Mouse (Mus musculus) urinary bladder, postnatal 4 days (tissue): Measurements from ENCODE around the gene Usp47.
"Not testable (repeated sequence)": the region's sequence is repeated elsewhere in the genome, so short reads cannot be mapped to it uniquely, and the experiment has no call there.

Experiments
- DNase-seq, 2 experiments: peaks; one replicate each; pipeline ENCODE4 v3.0.0; 2021 to 2022; ENCODE audit warnings: low spot score in 2 of 2

The Usp47 gene

DNA sequence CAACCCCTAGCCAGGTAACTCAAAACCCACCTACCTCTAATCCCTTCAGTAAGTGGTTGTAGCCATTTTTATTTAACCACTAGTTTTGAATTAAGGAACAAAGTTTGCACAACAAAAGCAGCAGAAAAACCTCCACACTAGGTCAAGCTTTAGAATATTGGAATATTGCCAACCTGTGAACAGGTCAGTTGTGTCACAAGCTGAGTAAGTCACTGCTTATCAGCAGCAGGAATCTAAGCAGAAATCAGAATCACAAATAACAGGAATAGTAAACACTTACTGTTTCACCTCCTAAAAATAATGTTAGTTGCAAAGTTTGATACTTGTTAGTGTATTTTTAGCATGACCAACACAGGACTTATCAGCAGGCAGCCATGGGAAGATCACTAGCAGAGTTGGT, 17.0 kb downstream of the Usp47 start:
- no peak for DNase-seq

DNA sequence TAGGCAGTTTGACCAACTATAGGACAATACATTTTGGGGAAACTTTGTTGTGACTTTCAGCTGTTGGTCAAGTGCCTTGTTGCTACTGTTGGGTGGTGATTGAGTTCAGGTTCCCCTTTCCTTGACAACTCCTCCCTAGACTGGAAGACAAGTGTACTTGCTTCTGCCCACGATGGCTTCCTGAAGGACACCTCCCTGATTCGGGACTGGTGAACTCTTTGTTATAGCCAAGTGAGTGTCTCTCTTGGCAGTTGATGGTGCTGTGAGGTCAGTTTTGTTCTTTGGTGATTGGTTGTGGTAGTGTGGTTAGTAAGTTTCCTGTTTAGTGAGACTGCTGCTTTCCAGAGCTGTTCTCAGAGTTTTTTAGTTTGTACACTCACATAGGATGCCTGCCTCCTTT, 19.5 kb downstream of the Usp47 start:
- DNase-seq, result no peak

DNA sequence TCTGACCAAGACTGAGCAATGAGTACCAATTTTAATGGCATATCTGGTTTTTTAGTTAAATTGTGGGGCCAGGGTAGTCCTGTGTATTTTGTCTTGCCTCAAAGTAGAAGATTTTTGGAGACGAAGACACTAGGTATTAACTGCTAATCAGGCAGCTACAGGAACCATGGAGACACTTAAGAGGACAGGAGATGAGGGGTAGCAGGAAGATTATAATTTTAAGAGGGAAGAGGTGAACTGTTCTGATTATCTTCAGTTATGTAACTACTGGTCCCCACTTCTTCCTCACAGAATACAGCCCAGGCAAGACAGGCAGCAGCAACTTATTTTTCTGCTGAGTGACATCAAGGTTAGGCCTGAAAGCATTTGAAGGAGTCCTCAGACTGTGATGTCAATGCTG, 21.9 kb downstream of the Usp47 start:
- no peak for DNase-seq

DNA sequence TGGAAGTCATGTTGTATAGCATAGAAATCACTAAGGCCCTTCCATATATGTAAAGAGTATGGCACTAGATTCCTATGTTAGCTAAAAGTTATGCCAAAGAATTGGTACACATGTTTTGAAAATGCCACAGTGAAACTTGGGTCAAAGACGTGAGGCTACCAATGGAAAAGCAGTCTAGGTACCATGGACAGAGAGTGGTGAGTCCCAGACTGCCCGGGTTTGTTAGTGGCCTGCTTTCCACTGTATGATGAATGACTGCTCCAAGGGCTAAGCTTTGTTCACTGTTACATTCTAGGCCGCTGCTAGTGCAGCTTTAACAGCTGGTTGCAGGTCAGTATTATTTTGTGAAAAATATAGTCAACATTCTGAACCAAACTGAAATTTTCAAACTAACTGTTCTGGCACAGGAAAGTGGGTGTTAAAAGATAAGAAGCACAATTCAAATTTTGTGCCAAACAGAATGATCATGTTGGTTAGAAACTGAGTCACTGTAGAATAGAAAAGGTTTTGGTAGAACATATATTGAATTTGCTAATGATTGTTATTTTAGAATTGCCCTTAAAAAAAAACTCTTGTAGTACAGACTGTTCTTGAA, 22.6 kb downstream of the Usp47 start:
- no peak for DNase-seq

GRCm38 (mm10) chr7:112048643-112049042, 25.3 kb downstream of the Usp47 start:
- no peak for DNase-seq

GRCm38 (mm10) chr7:112053667-112054066, 30.4 kb downstream of the Usp47 start:
- DNase-seq, result no peak

GRCm38 (mm10) chr7:112055901-112056625, 32.8 kb downstream of the Usp47 start:
- DNase-seq, result no peak

- no peak for DNase-seq
These were observed 51.6 kb downstream of the Usp47 start for GRCm38 (mm10) chr7:112074868-112075267.

DNA sequence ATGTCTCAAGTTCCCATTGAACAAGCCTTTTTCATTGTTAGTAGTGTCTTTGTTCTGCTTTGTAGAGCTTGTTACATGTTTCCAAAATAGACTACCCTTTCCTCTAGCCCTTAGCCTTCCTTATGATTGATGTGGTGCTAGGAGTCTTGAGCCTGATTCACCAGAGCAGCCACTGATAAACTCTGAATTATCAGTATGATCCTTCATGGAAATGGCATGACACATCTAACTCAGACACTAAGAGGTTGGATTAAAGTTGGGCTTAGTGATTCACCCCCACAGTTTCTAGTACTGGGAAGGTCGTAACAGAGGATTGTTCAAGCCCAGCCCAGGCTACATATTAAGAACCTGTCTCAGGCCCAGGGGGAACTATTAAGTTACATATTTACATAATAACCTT, 59.3 kb downstream of the Usp47 start:
- DNase-seq, result no peak

GRCm38 (mm10) chr7:112084222-112084621, 60.9 kb downstream of the Usp47 start:
- DNase-seq, result no peak

- peak; percentile 64 to 90 for DNase-seq
These were observed 61.8 kb downstream of the Usp47 start for GRCm38 (mm10) chr7:112085062-112085461.

GRCm38 (mm10) chr7:112086186-112086585, 62.9 kb downstream of the Usp47 start:
- no peak for DNase-seq

- not testable (repeated sequence) for DNase-seq
These were observed 71.6 kb downstream of the Usp47 start for GRCm38 (mm10) chr7:112094923-112095322.

DNA sequence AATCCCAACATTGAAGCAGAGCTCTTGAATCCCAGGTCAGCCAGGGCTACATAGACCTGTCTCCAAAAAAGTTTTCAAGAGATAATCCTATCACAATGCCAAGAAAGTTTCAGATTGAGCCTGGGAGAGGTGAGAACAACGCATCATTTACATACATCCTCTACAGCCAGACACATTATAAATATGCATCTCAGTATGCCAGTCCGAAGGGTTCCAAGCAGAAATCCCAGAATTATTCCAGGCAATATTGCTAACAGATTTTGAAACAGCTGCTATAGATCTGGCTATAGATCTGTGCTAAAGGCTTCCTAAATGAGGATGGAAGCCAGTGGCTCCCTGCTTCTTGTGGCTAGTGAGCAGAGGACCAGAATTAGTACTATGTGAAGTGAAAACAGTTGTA, 77.6 kb downstream of the Usp47 start:
- no peak for DNase-seq

- DNase-seq, result no peak
These were observed 79.6 kb downstream of the Usp47 start for GRCm38 (mm10) chr7:112102933-112103332.

DNA sequence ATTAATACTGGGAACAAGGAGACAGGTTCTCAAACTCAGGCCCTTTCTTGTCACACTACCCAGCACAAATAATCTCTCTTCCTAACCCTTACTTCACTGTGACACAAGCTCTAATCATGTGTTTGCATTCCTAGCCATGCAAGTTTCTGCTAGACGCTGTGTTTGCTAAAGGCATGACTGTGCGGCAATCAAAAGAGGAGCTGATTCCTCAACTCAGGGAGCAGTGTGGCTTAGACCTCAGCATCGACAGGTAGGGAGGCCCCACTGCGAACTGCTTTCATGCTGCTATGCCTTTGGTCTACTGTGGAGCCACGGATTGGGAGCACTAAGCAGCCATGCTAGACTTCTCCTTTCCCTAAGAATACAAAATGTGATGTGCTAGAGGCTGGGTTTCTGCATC, 80.5 kb downstream of the Usp47 start:
- no peak for DNase-seq

DNA sequence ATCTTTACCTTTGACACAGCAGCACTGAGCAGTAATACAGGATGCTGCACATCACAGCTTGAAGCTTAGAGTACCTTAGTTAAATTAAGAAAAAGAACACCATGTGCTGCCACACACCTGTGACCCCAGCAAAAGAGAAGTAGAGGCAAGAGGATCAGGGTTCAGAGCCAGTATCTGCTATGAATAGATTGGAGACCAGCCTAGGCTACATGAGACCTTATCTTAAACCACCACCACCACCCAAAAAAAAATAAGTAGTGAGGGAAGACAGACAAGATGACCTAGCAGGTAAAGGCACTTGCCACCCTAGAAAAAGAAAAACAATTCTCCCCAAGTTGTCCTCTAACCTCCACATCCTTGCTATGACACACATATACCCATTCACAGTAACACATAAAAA, 85.5 kb downstream of the Usp47 start:
- DNase-seq, result no peak

DNA sequence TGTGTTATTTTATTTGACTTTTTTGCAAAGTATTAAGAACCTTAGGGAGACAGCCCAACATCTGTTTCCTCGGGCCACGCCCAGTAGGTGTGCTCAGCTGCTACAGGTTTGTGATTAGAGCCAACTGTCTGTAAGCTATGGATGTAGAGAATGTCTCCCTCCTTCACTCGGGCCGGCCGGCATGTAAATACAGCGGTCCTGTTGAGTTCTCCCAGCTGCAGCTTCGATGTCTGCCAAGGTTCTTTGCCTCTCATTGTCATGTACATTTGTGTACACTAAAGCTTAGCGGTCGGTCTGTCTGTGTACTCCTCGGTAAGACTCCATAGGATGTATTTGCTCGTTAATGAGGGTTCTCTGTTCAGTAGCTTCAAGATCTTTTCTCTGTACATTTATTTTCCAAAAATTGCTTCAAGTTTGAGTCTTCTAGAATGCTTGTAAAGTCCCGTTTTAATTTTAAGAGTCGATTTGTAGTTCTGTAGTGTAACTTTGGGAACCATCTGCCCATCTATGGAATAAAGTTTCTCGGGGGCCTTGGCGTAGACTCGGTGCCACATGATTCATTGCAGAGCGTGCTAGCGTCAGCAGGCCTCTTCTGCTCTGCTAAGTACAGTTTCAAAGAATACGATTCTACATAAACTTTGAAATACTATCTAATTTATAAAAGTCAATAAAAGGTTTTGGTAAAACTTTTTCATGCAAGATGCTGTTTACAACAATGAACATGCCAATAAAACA, 87.5 kb downstream of the Usp47 start:
- DNase-seq, result no peak

DNA sequence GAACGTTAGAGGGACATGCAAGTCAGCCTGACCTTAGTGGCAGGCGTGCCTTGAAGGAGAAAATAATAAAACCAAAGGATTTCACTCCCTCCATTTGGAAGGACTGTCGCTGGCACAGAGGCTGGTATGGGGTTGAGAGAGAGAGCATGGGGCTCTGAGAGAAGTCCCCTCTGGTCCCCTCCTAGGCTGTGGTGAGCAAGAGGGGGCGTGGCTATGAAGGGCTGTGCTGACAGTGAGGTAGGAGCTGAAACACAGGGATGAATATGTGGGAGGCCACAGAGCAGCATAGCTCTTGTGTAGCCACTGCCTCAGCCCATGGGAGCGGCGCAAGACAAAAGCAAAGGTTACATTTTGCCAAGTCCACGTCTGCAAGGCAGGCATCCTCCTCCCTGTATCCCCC, 94.2 kb downstream of the Usp47 start:
- DNase-seq, result no peak

DNA sequence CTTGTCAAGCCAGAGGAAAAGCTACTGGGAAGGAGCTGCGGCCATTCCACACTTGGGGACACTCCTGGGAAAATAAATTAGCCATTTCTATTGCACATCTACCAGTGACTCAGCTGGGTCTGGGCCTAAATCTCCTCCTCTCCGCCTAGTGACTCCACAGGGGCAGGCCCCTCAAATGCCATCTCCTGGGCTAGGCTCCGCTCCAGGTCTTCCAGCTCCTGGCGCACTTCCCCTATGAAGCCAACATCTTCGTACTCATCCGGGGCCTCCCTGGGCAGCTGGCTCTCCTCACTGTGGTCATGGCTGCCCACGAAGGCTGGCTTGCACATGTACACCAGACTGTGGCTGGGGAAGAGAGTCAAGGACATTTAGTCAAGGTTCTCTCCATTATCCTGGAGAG, 94.8 kb downstream of the Usp47 start:
- no peak for DNase-seq

DNA sequence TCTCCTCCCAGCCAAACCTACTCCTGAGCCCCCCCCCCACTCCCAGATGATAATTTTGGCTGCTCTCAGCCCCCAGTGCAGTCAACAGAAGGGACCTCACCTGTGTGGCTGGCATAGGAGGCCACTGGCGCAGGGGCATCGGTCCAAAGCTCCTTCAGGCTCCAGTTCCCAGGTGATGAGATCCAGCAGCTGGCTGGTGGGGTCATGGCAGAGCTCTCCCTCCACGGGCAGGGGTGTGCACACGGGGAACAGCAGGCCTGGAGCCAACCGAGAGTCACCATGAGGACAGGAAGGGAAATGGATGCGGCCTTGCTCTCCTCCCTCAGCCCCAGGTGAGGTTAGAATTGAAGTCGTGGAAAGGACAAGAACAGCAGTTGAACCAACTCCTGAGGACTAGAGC, 95.9 kb downstream of the Usp47 start:
- DNase-seq, result no peak

- DNase-seq, result no peak
These were observed 97.8 kb downstream of the Usp47 start for GRCm38 (mm10) chr7:112120861-112121810.
